19 mouse cellular contexts compared by ENCODE assay signal in genomic region chr10:108885769-108886168, GRCm38 (mm10).
DNase-seq lines count a peak whose midpoint lies in the region; ATAC-seq and TF ChIP-seq lines count a peak whose summit lies in the region.
"Had no signal": no experiment of that assay in that cellular context is flagged by ENCODE, and none has a peak within 500 bp of the region (broad histone marks: within the 10 kb centered on the region; RNA-seq: fewer than 3 reads in every experiment).

No protein-coding gene starts in this region.

- H3K9me3 ChIP-seq in liver, embryonic 11.5 days (ENCODE audit: control insufficient read depth, low read length), result no peaks in the 10 kb centered on the region
- H3K9me3 ChIP-seq: G1E had no signal

- no peak overlapping the region for H3K9ac ChIP-seq in liver, adult 2 months (ENCODE audit: low read depth, low read length)
- H3K9ac ChIP-seq in liver, embryonic 11.5 days (ENCODE audit: low read depth, low read length), result no peak overlapping the region

- 72% methylated on average over 1 of the region's 1 CpGs for WGBS in liver, adult 2 months
- 88% methylated on average over 1 of the region's 1 CpGs for WGBS in liver, embryonic 11.5 days

- no peak for DNase-seq in layer of hippocampus, adult 2 months (ENCODE audit: low spot score in 2 of 2)
- no peak for DNase-seq in layer of hippocampus, postnatal 25 days (ENCODE audit: extremely low spot score in 1 of 2, low spot score in 1 of 2)
- peak; percentile 81 for DNase-seq in liver, adult 2 months (ENCODE audit: extremely low read depth, low read depth, low spot score)
- no peak for DNase-seq in liver, embryonic 11.5 days (ENCODE audit: low spot score)
- DNase-seq: adrenal gland, adult 2 months; adrenal gland, adult 8-10 months; adrenal gland, postnatal 10 days; adrenal gland, postnatal 14 days; adrenal gland, postnatal 25 days; adrenal gland, postnatal 36 days; B cell, adult 2 months; cerebellum, adult 11 months; cerebellum, adult 11-12 months; cerebellum, adult 18-20 months had no signal

- TF ChIP-seq CTCF in layer of hippocampus, adult 2 months (conservative IDR thresholded peaks at IDR 0.05), result no peak
- no peak for TF ChIP-seq CTCF in liver, adult 2 months (IDR thresholded peaks at IDR 0.05; ENCODE audit: low read depth, low read length)

- H3K4me2 ChIP-seq in liver, embryonic 11.5 days, result no peak overlapping the region

- no peaks in the 10 kb centered on the region for H3K79me2 ChIP-seq in liver, adult 2 months (ENCODE audit: control insufficient read depth, insufficient read depth, low read length)

- no peak overlapping the region for H3K4me3 ChIP-seq in layer of hippocampus, adult 2 months
- H3K4me3 ChIP-seq in liver, adult 2 months (ENCODE audit: insufficient read depth, low read depth, low read length), result no peak overlapping the region
- no peak overlapping the region for H3K4me3 ChIP-seq in liver, embryonic 11.5 days (ENCODE audit: low read depth, low read length)

- H3K27me3 ChIP-seq in liver, adult 2 months (ENCODE audit: control insufficient read depth, insufficient read depth, low read length), result no peaks in the 10 kb centered on the region
- no peaks in the 10 kb centered on the region for H3K27me3 ChIP-seq in liver, embryonic 11.5 days (replicated peaks; ENCODE audit: control insufficient read depth, insufficient read depth, low read length)
- H3K27me3 ChIP-seq: CH12.LX had no signal

- peak overlapping the region; percentile 32; the same call in 1 of the 2 replicates for H3K27ac ChIP-seq in layer of hippocampus, adult 2 months
- H3K27ac ChIP-seq in liver, adult 2 months (replicated peaks; ENCODE audit: insufficient read depth, low read depth, low read length), result no peak overlapping the region
- H3K27ac ChIP-seq in liver, embryonic 11.5 days (ENCODE audit: low read depth, low read length), result no peak overlapping the region

- no peak for TF ChIP-seq POLR2A in liver, adult 2 months (IDR thresholded peaks at IDR 0.05; ENCODE audit: extremely low read depth, insufficient read depth, low read length)

- H3K4me1 ChIP-seq in liver, adult 2 months (ENCODE audit: control insufficient read depth, insufficient read depth, low read length), result peaks cover 2% of the 10 kb centered on the region; the same call in 1 of the 2 replicates
- H3K4me1 ChIP-seq in liver, embryonic 11.5 days (replicated peaks; ENCODE audit: control insufficient read depth, insufficient read depth, low read length), result no peaks in the 10 kb centered on the region

- H3K36me3 ChIP-seq in liver, adult 2 months (ENCODE audit: control insufficient read depth, insufficient read depth, low read length), result no peaks in the 10 kb centered on the region
- H3K36me3 ChIP-seq in liver, embryonic 11.5 days (ENCODE audit: control insufficient read depth, insufficient read depth, low read length), result no peaks in the 10 kb centered on the region
- H3K36me3 ChIP-seq: G1E had no signal

- no peak for ATAC-seq in liver, embryonic 11.5 days (replicated peaks; ENCODE audit: low FRiP score)
- ATAC-seq: activated CD4-positive, CD25-positive, alpha-beta regulatory T cell, adult 4 months; CD4-positive, CD25-positive, alpha-beta regulatory T cell, adult 4 months; Patski had no signal
